Mouse (Mus musculus) lung, postnatal 0 days (tissue): ENCODE results near the gene B3galt1.

ENCODE experiments used
- CTCF ChIP-seq: IDR thresholded peaks from 2 replicates; pipeline ENCODE4 v1.5.1; 2016; ENCODE audit warnings: antibody characterized with exemption, mild to moderate bottlenecking
- EP300 ChIP-seq: IDR thresholded peaks from 2 replicates; pipeline ENCODE4 v1.6.1; 2016; ENCODE audit warnings: antibody characterized with exemption, mild to moderate bottlenecking, control low read depth

DNA sequence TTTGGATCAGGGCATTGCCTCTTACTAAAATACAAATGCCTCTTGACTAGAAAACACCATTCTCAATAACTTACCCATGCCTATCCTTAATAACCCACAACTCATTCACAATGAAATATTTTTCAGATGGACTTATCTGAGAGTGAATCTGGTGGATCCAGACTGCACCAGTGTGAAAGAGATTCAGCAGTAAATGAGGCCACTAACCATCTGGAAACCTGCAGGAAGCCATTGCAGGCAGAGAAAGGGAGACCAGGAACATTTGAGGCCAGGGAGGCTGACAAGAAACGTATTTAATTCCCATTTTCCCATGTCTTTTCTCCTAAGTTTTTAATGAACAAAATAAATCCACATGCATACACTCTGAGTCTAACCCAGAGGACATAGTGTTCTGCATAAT lies 437.4 kb downstream of the B3galt1 start:
- TF ChIP-seq CTCF (no peak), EP300 (no peak)
